Mouse (Mus musculus) heart, embryonic 11.5 days (tissue): ENCODE results near the gene Cdk2ap2. TPM values are rescaled to one million over a fixed set of nuclear protein-coding genes. Genes with fewer than 3 reads are reported as not detected.

Source experiments
- ATAC-seq: fragments of 200-750 bp; cut with Nextera tagmentation; replicated peaks from 2 replicates; pipeline ENCODE4 v1.8.0; 2017; ENCODE audit warnings: moderate library complexity; ENCODE audit not compliant: insufficient number of reproducible peaks, low FRiP score, low TSS enrichment
- H3K27ac ChIP-seq: fragments of 300-500 bp; sonication (generic); 2 replicates; pipeline ENCODE4 v1.5.1; 2014; ENCODE audit warnings: mild to moderate bottlenecking, low read depth, low read length
- H3K27me3 ChIP-seq: fragments of 300-500 bp; sonication (generic); 2 replicates; pipeline ENCODE4 v1.6.1; 2014; ENCODE audit warnings: mild to moderate bottlenecking, low read length, mixed read lengths; ENCODE audit not compliant: control insufficient read depth, insufficient read depth
- H3K36me3 ChIP-seq: fragments of 300-500 bp; sonication (generic); 2 replicates; pipeline ENCODE4 v1.6.1; 2014; ENCODE audit warnings: mild to moderate bottlenecking, low read length, moderate library complexity, mixed read lengths; ENCODE audit not compliant: control insufficient read depth, insufficient read depth
- H3K4me1 ChIP-seq: fragments of 300-500 bp; sonication (generic); 2 replicates; pipeline ENCODE4 v1.6.1; 2014; ENCODE audit warnings: low read length; ENCODE audit not compliant: control insufficient read depth, insufficient read depth
- H3K4me2 ChIP-seq: fragments of 300-500 bp; sonication (generic); 2 replicates; pipeline ENCODE4 v1.6.1; 2014; ENCODE audit warnings: mild to moderate bottlenecking, moderate library complexity
- H3K4me3 ChIP-seq: fragments of 300-500 bp; sonication (generic); 2 replicates; pipeline ENCODE4 v1.5.1; 2014; ENCODE audit warnings: low read depth, low read length
- H3K9ac ChIP-seq: fragments of 300-500 bp; sonication (generic); 2 replicates; pipeline ENCODE4 v1.6.1; 2014; ENCODE audit warnings: mild to moderate bottlenecking, low read depth, low read length, moderate library complexity
- H3K9me3 ChIP-seq: fragments of 300-500 bp; sonication (generic); replicated peaks from 2 replicates; pipeline ENCODE4 v1.6.1; 2016; ENCODE audit warnings: low read length; ENCODE audit not compliant: control insufficient read depth
- WGBS: fragments of 180-500 bp; shearing (Covaris S2); extraction: QIAGEN DNeasy Blood & Tissue Kit; methylation state at CpG from one replicate; pipeline ENCODE4 v1.1.7; 2014; ENCODE audit not compliant: insufficient replicate concordance; 5-methylcytosine and 5-hydroxymethylcytosine counted together
- polyA plus RNA-seq: library from polyadenylated mRNA; unstranded; fragments of >200 nt; fragmentation: Nextera tagmentation; extraction: Ambion mirVana; gene quantifications from 2 replicates; pipeline ENCODE4 v1.2.1, GENCODE M21; 2014

Cdk2ap2 gene
- polyA plus RNA-seq, 1 experiment from 2014 or later = 63.4 TPM

- no peak overlapping the region for H3K27ac ChIP-seq
- no peak overlapping the region for H3K4me3 ChIP-seq
- no peak overlapping the region for H3K4me2 ChIP-seq
- H3K9me3 ChIP-seq = no peaks in the 10 kb centered on the region
- WGBS = 82% methylated on average over 1 of the region's 1 CpGs
- no peaks in the 10 kb centered on the region for H3K4me1 ChIP-seq
- H3K9ac ChIP-seq = no peak overlapping the region
- H3K27me3 ChIP-seq = peaks cover 18% of the 10 kb centered on the region
- ATAC-seq = no peak
- no peaks in the 10 kb centered on the region for H3K36me3 ChIP-seq
These were observed 12.0 kb upstream of the Cdk2ap2 start for GRCm38 (mm10) chr19:4084984-4085383.

DNA sequence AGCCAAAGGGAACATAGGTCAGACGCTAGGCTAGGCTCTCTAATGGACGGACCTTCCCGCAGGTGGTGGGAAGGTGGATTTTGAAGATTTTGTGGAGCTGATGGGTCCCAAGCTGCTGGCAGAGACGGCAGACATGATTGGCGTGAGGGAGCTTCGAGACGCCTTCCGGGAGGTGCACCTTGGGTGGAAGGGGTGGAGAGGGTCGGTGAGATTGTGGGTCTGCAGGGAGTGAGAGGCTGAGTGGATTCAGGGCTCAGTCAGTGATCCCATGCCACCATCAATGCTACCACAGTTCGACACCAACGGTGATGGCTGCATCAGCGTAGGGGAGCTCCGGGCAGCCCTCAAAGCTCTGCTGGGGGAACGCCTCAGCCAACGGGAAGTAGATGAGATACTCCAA is 10.8 kb upstream of the Cdk2ap2 start:
- H3K4me2 ChIP-seq = no peak overlapping the region
- no peaks in the 10 kb centered on the region for H3K4me1 ChIP-seq
- no peak overlapping the region for H3K27ac ChIP-seq
- ATAC-seq = no peak
- H3K9ac ChIP-seq = no peak overlapping the region
- no peaks in the 10 kb centered on the region for H3K9me3 ChIP-seq
- WGBS = 87% methylated on average over 15 of the region's 15 CpGs
- H3K4me3 ChIP-seq = no peak overlapping the region
- no peaks in the 10 kb centered on the region for H3K36me3 ChIP-seq
- peaks cover 18% of the 10 kb centered on the region for H3K27me3 ChIP-seq

GRCm38 (mm10) chr19:4087090-4087489 is 9.9 kb upstream of the Cdk2ap2 start:
- Histone ChIP-seq H3K4me2 (no peak overlapping the region), H3K4me3 (no peak overlapping the region), H3K9me3 (no peaks in the 10 kb centered on the region), H3K27ac (no peak overlapping the region), H3K9ac (no peak overlapping the region), H3K36me3 (no peaks in the 10 kb centered on the region), H3K4me1 (no peaks in the 10 kb centered on the region), H3K27me3 (peaks cover 16% of the 10 kb centered on the region)
- WGBS = 85% methylated on average over 5 of the region's 5 CpGs
- no peak for ATAC-seq

DNA sequence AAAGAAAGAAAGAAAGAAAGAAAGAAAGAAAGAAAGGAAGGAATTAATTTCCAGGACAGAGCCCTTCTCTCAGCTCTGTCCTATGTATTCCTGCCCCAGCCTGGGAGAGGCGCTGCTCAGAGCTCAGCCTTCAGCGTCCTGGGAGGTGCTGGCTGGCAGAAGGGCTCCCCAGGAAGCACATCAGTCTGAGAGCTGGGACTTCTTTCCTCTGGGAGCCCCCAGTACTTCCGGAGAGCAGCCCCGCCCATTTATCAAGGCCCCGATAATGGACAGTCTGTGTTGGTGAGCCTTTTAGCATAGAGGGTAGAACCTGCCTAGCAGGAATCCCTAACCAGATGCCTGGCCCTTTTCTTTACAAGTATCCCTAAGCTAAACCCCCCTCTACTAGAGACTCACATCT is 8.8 kb upstream of the Cdk2ap2 start:
- WGBS = 31% methylated on average over 5 of the region's 5 CpGs
- Histone ChIP-seq H3K27me3 (peaks cover 16% of the 10 kb centered on the region), H3K4me1 (no peaks in the 10 kb centered on the region), H3K36me3 (no peaks in the 10 kb centered on the region), H3K4me3 (no peak overlapping the region), H3K9me3 (no peaks in the 10 kb centered on the region), H3K4me2 (no peak overlapping the region), H3K27ac (no peak overlapping the region), H3K9ac (no peak overlapping the region)
- no peak for ATAC-seq

DNA sequence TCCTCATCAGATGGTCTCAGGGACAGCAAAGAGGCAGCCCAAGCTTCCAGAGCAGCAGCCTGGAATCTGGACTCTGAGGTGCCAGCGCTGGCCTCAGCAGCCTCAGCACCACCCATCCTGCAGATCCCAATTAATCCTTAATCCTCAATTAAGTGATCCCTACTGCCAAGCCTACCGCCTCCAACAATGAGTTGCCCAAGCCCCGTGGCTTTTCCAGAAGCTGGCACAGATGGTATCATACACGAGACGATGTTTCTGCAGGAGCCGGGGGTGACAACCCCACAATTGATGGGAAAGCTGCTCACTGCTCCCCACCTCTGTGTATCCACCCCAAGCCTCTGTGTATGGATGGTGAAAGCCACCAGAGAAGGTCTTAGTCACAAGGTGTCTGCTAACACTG is 7.9 kb upstream of the Cdk2ap2 start:
- Histone ChIP-seq H3K4me2 (no peak overlapping the region), H3K27me3 (peaks cover 9% of the 10 kb centered on the region), H3K4me1 (no peaks in the 10 kb centered on the region), H3K36me3 (no peaks in the 10 kb centered on the region), H3K9me3 (no peaks in the 10 kb centered on the region), H3K4me3 (no peak overlapping the region), H3K27ac (no peak overlapping the region), H3K9ac (no peak overlapping the region)
- no peak for ATAC-seq
- 75% methylated on average over 6 of the region's 6 CpGs for WGBS

- WGBS = 86% methylated on average over 3 of the region's 3 CpGs
- Histone ChIP-seq H3K27ac (no peak overlapping the region), H3K4me1 (no peaks in the 10 kb centered on the region), H3K36me3 (no peaks in the 10 kb centered on the region), H3K9me3 (no peaks in the 10 kb centered on the region), H3K9ac (no peak overlapping the region), H3K4me2 (no peak overlapping the region), H3K4me3 (no peak overlapping the region), H3K27me3 (peaks cover 9% of the 10 kb centered on the region)
- no peak for ATAC-seq
These were observed 6.5 kb upstream of the Cdk2ap2 start for GRCm38 (mm10) chr19:4090446-4090845.

DNA sequence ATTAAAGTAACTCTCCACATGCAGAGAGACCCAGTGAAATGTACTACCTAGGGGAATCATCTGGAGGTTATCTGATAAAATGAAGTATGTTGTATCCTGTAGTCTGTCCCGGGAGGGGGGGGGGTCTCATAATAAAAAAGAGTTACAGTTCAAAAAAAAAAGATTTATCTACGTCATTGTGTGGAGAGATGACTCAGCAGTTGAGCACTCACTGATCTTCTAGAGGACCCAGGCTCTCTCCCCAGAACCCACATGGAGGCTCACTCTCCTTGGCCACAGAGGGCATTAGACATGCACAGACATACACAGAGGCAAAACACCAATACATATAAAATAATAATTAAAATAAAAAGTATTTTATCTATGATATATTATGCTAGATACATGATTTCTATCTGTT is 5.6 kb upstream of the Cdk2ap2 start:
- Histone ChIP-seq H3K27me3 (peaks cover 7% of the 10 kb centered on the region), H3K4me1 (peaks cover 3% of the 10 kb centered on the region; the same call in 1 of the 2 replicates), H3K27ac (no peak overlapping the region), H3K9ac (no peak overlapping the region), H3K9me3 (no peaks in the 10 kb centered on the region), H3K4me2 (no peak overlapping the region), H3K4me3 (no peak overlapping the region), H3K36me3 (no peaks in the 10 kb centered on the region)
- 54% methylated on average over 2 of the region's 2 CpGs for WGBS
- ATAC-seq = no peak

DNA sequence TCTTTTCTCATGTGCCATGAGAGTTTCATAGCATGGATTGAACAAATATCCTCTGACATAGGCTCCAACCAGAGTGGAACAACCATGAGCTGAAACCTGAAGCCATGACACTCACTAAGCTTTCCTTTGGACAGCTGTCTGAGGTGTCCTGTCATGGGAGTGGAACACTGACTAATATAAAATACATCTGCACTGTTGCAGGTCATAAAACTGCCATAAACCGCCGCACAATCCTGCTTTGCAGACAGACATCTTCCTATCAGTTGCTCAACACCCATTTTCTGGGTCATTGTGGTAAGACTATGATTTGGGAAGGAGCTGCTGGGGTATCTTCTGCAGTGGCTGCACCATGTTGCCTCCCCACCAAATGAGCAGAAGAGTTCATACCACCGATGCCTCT is 4.2 kb upstream of the Cdk2ap2 start:
- ATAC-seq = no peak
- Histone ChIP-seq H3K27me3 (peaks cover 7% of the 10 kb centered on the region), H3K9ac (no peak overlapping the region), H3K27ac (no peak overlapping the region), H3K4me2 (no peak overlapping the region), H3K4me1 (peaks cover 9% of the 10 kb centered on the region), H3K36me3 (no peaks in the 10 kb centered on the region), H3K4me3 (no peak overlapping the region), H3K9me3 (no peaks in the 10 kb centered on the region)
- 87% methylated on average over 3 of the region's 3 CpGs for WGBS

- WGBS = 66% methylated on average over 7 of the region's 7 CpGs
- Histone ChIP-seq H3K27ac (no peak overlapping the region), H3K4me3 (no peak overlapping the region), H3K9ac (no peak overlapping the region), H3K27me3 (peaks cover 4% of the 10 kb centered on the region), H3K4me1 (peaks cover 15% of the 10 kb centered on the region), H3K4me2 (no peak overlapping the region), H3K9me3 (no peaks in the 10 kb centered on the region), H3K36me3 (no peaks in the 10 kb centered on the region)
- ATAC-seq = no peak
These were observed 3.2 kb upstream of the Cdk2ap2 start for GRCm38 (mm10) chr19:4093772-4094171.
